Mouse (Mus musculus) kidney, adult 11 months (tissue): ENCODE data around the gene Bmp10.

Experiments
- DNase-seq: peaks from one replicate; pipeline ENCODE4 v3.0.0; 2022

Gene Bmp10

DNA sequence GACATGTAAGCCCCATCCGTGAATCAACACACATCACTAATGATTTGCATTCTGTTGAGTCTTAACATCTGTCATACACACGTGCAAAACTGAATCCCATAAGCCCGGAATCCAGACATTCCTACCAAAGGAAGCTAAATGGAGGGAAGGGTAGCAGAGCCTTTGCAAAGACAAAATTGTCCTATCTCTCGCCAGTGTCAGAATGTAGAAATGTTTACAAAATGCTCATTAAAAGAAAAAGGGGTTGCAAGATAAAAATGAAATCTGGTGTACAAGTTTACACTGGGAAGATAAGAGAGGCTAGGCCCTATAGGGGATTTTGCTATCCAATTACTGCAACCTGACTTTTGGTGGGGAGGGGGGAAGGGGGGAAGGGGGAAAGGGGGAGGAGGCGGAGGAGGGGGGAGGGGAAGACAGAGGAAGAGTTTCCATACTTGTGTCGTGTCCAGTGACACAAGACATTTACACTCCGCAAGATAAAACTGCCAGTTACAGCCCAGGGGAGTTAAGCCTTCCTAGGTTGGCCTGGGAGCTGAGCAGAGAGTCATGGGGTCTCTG lies at the start of gene Bmp10:
TSS of gene Bmp10 (plus strand) at position 508 of the 558 bp plus-strand sequence.
- DNase-seq, result no peak

GRCm38 (mm10) chr6:87383926-87384691 lies 44.7 kb upstream of the Bmp10 start:
- no peak for DNase-seq

DNA sequence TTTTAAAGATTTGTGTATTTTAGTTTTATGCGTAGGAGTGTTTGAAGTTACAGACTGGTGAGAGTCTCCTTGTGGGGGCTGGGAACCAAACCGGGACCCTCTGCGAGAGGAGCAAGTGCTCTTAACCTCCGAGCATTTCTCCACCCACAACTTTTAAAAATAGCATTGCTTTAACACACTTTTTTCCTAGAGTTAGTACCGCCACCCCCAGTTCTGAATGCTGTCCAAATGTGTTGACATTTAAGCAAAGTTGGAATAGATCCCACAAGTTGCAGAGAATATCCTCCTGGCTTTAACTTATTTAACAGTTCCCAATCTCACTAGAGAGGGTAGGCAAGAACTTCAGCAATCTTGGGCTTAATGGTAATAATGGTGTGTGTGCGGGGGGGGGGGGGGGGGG lies 44.0 kb upstream of the Bmp10 start:
- no peak for DNase-seq

- DNase-seq, result no peak
These were observed 42.6 kb upstream of the Bmp10 start for GRCm38 (mm10) chr6:87386203-87386602.

GRCm38 (mm10) chr6:87386681-87387080 lies 42.1 kb upstream of the Bmp10 start:
- no peak for DNase-seq

GRCm38 (mm10) chr6:87388877-87389276 lies 39.9 kb upstream of the Bmp10 start, which contains the start of gene Gkn3:
Gkn3 (minus strand) TSS chr6:87388935.
- DNase-seq, result no peak

GRCm38 (mm10) chr6:87389455-87389989 lies 39.3 kb upstream of the Bmp10 start:
- no peak for DNase-seq

- peak; percentile 43 for DNase-seq
These were observed 35.2 kb upstream of the Bmp10 start for GRCm38 (mm10) chr6:87393466-87394205.

- peak; percentile 23 for DNase-seq
These were observed 34.0 kb upstream of the Bmp10 start for GRCm38 (mm10) chr6:87394783-87395182.

GRCm38 (mm10) chr6:87399137-87399536 lies 29.7 kb upstream of the Bmp10 start:
- DNase-seq, result peak; percentile 18

DNA sequence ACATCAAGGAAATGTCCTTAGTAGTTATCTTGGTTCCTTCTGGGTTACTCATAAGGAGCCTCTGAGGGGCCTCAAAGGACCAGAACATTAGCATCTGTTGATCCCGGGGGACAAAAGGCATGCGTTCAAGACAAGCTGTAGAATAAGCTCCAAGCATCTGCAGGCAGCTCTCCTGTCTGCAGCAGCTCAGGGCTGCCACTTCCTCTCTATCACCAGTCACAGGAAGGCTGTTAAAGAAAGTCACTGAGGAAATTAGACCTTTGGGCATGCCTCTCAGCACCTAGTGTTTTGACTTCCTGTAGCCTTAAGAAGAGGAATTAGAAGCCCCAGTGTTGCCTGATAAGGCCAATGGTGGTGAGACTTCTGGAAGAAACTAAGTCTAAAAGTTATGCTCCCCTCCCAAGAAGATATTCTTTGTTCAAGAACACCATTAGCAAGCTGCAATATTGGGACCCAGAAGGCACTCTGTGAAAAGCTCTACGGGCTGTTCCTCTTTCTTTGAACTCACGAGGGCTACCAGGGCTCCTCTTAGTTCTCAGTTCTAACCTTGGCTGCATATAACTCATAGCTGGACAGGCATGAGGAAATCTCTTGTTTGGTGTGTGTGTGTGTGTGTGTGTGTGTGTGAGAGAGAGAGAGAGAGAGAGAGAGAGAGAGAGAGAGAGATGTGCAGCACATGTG lies 28.8 kb upstream of the Bmp10 start:
- no peak for DNase-seq

DNA sequence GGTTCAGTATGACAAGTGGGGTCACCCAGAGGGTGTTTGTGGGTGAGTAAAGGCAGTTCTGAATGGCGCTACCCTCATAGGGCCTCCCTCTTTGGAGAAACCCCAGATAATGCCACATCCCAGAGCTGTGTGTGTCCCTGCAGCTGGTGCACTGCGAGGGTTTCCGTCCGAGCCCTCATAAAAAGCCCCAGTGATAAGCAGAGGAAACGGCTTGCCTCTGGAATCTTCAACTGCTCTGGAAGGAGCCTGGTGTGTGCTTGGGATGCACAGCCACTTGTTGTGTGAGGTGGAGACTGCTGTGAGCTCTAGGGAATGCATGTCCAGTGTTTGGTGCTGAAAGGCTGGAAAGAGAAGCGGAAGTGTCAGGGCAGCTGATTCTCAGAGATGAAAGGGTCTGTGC lies 27.3 kb upstream of the Bmp10 start:
- DNase-seq, result no peak

DNA sequence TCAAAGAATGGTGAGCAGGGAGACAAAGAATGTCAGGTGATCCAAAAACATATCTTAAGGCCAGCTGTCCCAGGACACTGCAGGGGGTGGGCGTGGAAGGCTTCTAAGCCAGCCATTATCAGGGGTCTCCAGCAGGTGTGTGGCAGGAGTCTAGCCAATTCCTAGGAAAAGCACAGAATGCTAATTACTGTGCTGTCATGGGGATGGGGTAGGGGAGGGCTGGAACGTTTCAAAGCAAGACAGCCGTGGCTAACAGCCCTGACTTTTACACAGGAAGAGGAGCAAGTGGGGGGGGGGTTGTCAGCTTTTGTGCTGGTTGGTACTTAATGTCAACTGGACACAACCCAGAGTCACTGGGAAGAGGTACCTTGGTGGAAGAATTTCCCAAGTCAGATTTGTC lies 16.8 kb upstream of the Bmp10 start:
- no peak for DNase-seq

DNA sequence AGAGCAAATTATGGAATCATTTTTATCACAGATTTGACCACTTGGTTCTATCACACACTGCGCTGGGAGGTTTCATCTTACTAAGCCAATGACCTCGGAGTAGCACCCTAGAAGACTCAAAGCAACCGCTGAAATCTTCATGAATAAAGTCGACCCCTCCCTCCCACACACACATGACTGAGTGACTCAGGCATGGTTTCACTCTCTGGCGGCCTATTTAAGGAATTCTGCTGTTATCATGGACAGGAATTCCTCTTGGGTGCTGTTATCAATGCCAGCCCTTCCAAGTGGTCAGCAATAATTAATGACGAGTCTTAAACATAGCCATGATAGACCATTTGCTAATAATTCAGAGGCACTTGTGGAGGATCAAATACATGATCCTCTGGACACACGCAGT lies 6.5 kb upstream of the Bmp10 start:
- no peak for DNase-seq

GRCm38 (mm10) chr6:87424037-87424816 lies 4.6 kb upstream of the Bmp10 start:
- peak; percentile 48 for DNase-seq

DNA sequence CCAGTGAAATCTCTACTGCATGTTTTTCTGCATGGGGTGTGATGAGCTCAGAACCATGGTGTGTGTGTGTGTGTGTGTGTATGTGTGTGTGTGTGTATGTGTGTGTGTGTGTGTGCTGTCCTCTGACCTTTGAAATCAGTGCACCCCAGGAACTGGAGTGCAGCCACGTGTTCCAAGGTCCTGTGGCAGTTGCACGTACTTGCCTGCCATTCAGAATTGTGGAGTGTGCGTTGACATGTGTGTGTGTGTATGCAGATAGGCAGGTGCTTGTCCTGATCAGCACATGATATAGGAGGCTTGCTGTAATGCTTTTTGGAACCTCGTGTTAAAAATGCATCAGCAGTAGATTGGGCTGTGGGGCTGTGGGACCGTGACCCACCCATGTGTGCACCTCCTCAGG lies 1.8 kb upstream of the Bmp10 start:
- no peak for DNase-seq

DNA sequence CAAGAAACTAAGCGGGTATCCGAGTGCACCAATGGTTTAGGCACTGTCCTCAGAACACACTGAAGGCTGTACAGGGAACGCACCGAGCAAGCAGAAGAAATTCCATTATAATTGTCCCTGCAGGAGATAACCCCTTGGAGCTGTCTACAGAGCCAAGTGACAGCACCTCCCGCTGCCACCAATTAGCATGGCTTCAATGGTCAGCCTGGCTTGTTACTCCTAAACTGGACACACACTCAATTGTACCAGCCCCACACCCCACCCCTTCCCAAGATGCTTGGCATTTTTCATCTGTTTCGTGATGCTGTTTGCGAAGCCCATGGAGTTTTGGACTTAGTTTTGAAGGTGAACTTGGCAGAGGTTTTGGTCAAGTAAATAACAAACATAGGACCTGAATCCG lies 1.2 kb upstream of the Bmp10 start:
- DNase-seq, result no peak

GRCm38 (mm10) chr6:87435791-87436190 lies 7.0 kb downstream of the Bmp10 start:
- no peak for DNase-seq

DNA sequence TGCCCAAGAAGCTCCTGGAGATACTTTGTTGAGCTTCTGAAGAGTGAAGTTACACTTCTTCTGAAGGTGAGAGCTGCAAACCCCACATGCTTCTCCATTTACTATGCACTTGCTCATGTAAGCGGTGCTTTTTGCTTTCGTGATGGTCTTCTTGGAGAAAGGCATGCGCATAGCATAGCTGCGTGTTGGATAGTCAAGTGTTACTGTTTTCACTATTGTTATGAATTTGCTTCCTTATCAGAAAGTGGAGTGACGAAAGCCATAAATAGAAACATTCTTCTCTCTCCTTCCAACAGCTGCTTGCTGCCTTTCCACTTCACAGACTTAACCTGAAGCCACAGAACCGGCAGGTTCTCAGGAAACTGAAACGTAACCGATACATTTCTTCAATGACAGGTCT lies 8.0 kb downstream of the Bmp10 start:
- no peak for DNase-seq

DNA sequence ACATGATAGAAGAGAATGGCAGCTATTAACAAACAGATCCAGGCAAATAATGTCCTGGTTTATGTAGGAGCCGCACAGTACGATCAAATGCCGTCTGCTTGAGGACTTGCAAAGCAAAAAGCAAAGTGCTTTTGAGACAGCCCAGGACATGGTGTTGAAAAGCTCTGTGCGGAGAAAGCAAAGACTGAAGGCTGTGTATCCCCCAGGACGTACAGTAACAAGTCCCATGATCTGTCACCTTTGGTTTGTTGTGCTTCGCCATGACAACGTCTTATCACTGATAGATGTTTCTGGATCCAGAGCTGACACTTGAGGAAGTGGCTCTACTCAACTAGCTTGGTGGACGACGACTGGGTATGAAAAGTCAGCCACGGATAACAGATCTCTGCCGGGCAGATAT lies 14.5 kb downstream of the Bmp10 start:
- no peak for DNase-seq

GRCm38 (mm10) chr6:87445222-87445621 lies 16.4 kb downstream of the Bmp10 start:
- no peak for DNase-seq

DNA sequence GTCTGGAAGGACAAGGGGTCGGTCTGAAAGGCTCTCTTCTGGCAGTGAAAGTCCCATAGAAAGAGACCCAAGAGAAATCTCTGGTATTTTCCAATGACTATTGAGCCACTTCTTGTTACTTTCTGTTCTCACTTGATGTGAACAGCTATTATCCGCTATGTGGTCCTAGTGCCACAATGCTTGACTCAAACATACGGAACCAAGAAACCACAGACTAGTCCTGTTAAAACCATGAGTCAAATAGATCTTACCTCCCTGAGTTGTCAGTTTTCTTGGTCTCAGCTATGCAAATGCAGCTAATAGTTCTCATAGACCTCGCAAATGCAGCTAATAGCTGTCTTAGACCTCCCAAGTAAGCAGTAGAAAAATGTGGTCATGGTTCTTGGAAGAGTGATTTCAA lies 18.4 kb downstream of the Bmp10 start:
- no peak for DNase-seq
